Mouse (Mus musculus): ENCODE results near the gene Hoxc12. TPM values are rescaled to one million over a fixed set of nuclear protein-coding genes. Genes with fewer than 3 reads are reported as not detected.

Gene Hoxc12
- total and polyA plus RNA-seq, 3 experiments: not detected

DNA sequence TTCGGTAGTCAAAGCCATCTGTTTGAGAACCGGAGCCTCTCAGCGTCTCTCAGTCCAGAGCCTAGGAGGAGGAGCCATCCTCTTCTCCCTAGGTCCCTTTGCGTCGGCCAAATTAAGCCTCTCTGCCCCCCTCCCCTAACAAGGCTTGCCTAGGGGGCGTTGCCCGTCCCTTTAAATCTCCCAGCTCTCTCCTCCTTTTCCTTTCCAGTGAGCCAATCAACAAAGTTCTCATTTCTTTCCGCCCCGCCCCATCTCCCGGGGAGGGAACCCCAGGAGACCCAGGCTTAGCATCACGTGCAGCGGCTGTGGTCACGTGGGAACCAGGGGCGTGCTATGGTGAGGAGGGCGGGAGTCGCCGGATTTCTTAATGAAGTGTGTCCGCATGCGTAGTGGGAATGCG, 15.9 kb upstream of the Hoxc12 start:
- TF ChIP-seq HCFC1 (IDR thresholded peaks at IDR 0.05; ENCODE audit: low read depth, low read length): no peak
- Histone ChIP-seq H3K4me1 (ENCODE audit: control insufficient read depth in 1 of 2, insufficient read depth in 2 of 2, low read length in 2 of 2) (no peaks in the 10 kb centered on the region), H3K27ac (ENCODE audit: control insufficient read depth, low read depth, low read length) (no peak overlapping the region), H3K79me2 (ENCODE audit: control insufficient read depth, insufficient read depth, low read length, poor library complexity) (no peaks in the 10 kb centered on the region), H3K36me3 (ENCODE audit: control insufficient read depth in 1 of 2, insufficient read depth in 2 of 2, low read length in 2 of 2) (no peaks in the 10 kb centered on the region), H3K9me3 (replicated peaks; ENCODE audit: insufficient read depth, low read length) (no peaks in the 10 kb centered on the region), H3K27me3 (ENCODE audit: control insufficient read depth in 1 of 2, insufficient read depth in 2 of 2, low read length in 2 of 2) (peaks cover 13 to 26% of the 10 kb centered on the region in 2 experiments), H3K9ac (ENCODE audit: control insufficient read depth, low read depth, low read length, poor library complexity, severe bottlenecking) (no peak overlapping the region), H3K4me3 (ENCODE audit: control insufficient read depth in 1 of 2, insufficient read depth in 1 of 2, low read depth in 2 of 2, low read length in 2 of 2) (no peak overlapping the region)
- DNase-seq (ENCODE audit: low read depth, low spot score): no peak

DNA sequence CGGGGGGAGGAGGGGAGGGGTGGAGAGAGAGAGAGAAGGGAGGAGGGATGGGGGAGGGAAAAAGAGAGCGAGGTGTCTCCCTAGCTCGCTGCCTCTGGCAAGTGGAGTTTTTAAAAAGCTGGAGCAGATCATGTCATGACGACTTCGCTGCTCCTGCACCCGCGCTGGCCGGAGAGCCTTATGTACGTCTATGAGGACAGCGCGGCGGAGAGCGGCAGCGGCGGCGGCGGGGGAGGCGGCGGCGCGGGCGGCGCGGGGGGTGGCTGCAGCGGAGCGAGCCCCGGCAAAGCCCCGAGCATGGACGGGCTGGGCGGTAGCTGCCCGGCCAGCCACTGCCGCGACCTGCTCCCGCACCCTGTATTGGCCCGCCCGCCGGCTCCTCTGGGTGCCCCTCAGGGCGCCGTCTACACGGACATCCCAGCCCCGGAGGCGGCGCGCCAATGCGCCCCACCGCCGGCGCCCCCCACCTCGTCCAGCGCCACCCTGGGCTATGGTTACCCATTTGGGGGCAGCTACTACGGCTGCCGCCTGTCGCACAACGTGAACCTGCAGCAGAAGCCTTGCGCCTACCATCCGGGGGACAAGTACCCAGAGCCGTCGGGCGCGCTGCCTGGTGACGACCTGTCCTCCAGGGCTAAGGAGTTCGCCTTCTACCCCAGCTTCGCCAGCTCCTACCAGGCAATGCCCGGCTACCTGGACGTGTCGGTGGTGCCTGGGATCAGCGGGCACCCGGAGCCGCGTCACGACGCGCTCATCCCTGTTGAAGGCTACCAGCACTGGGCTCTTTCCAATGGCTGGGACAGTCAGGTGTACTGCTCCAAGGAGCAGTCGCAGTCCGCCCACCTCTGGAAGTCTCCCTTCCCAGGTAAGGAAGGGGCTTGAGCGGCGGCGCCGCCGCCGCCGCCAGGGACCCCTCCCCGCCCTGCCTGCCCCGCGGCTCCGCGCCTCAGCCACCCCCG, 15.2 kb upstream of the Hoxc12 start, which contains the start of gene Hoxc13:
TSS of gene Hoxc13 (plus strand) at position 51 of the 959 bp plus-strand sequence.
- H3K9me3 ChIP-seq (replicated peaks; ENCODE audit: insufficient read depth, low read length): no peaks in the 10 kb centered on the region
- H3K36me3 ChIP-seq (ENCODE audit: control insufficient read depth in 1 of 2, insufficient read depth in 2 of 2, low read length in 2 of 2): no peaks in the 10 kb centered on the region
- no peaks in the 10 kb centered on the region for H3K79me2 ChIP-seq (ENCODE audit: control insufficient read depth, insufficient read depth, low read length, poor library complexity)
- no peak within 1 kb of the TSS for H3K27ac ChIP-seq (ENCODE audit: control insufficient read depth, low read depth, low read length)
- no peak within 1 kb of the TSS for H3K4me3 ChIP-seq (ENCODE audit: control insufficient read depth in 1 of 2, insufficient read depth in 1 of 2, low read depth in 2 of 2, low read length in 2 of 2)
- no peak within 1 kb of the TSS for H3K9ac ChIP-seq (ENCODE audit: control insufficient read depth, low read depth, low read length, poor library complexity, severe bottlenecking)
- peaks cover 13 to 29% of the 10 kb centered on the region in 2 experiments for H3K27me3 ChIP-seq (ENCODE audit: control insufficient read depth in 1 of 2, insufficient read depth in 2 of 2, low read length in 2 of 2)
- H3K4me1 ChIP-seq (ENCODE audit: control insufficient read depth in 1 of 2, insufficient read depth in 2 of 2, low read length in 2 of 2): no peaks in the 10 kb centered on the region
- TF ChIP-seq CHD1 (IDR thresholded peaks at IDR 0.05; ENCODE audit: low read depth, low read length): no peak
- no peak for TF ChIP-seq BHLHE40 (IDR thresholded peaks at IDR 0.05; ENCODE audit: borderline replicate concordance, low read depth, low read length)
- no peak for TF ChIP-seq MYC (IDR thresholded peaks at IDR 0.05; ENCODE audit: low read depth, low read length)
- TF ChIP-seq E2F4 (IDR thresholded peaks at IDR 0.05; ENCODE audit: borderline replicate concordance, low read depth, low read length): no peak
- no peak for TF ChIP-seq ETS1 (IDR thresholded peaks at IDR 0.05; ENCODE audit: low read depth, low read length)
- no peak for TF ChIP-seq TAL1 (IDR thresholded peaks at IDR 0.05; ENCODE audit: low read length)
- no peak for TF ChIP-seq ZNF384 (IDR thresholded peaks at IDR 0.05; ENCODE audit: low read depth, low read length)
- TF ChIP-seq ZMIZ1 (IDR thresholded peaks at IDR 0.05; ENCODE audit: low read depth, low read length): no peak
- no peak for TF ChIP-seq NELFE (IDR thresholded peaks at IDR 0.05; ENCODE audit: low read depth, low read length)
- TF ChIP-seq SMC3 (IDR thresholded peaks at IDR 0.05; ENCODE audit: low read depth, low read length): no peak
- TF ChIP-seq GATA1 (IDR thresholded peaks at IDR 0.05; ENCODE audit: low read depth, low read length): no peak
- TF ChIP-seq NRF1 (IDR thresholded peaks at IDR 0.05; ENCODE audit: insufficient read depth, low read depth, low read length, poor library complexity, severe bottlenecking): no peak
- no peak for DNase-seq (ENCODE audit: low read depth, low spot score)

DNA sequence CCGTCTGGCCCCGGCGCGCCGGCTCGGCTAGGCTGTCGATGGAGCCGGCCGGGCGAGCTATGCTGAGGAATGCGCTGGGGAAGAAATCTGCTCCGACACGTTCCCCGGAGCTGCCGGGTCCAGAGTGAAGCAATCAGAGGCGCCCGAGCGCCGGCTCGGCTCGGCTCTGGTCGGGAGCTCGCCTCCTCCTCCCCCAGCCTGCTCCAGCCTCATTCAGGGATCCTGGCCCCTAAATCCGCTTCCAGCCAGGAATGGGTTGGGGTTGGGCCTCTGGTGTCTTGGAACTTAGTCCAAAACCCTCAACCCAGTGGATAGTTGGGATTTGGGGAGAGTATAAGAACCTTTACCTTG, 14.6 kb upstream of the Hoxc12 start:
- peaks cover 11 to 25% of the 10 kb centered on the region in 2 experiments for H3K27me3 ChIP-seq (ENCODE audit: control insufficient read depth in 1 of 2, insufficient read depth in 2 of 2, low read length in 2 of 2)
- H3K4me1 ChIP-seq (ENCODE audit: control insufficient read depth in 1 of 2, insufficient read depth in 2 of 2, low read length in 2 of 2): no peaks in the 10 kb centered on the region
- no peak for TF ChIP-seq TCF12 (IDR thresholded peaks at IDR 0.05; ENCODE audit: low read depth, low read length)
- no peak for TF ChIP-seq POLR2AphosphoS5 (IDR thresholded peaks at IDR 0.05; ENCODE audit: borderline replicate concordance, low read depth, low read length)
- no peak for TF ChIP-seq ZKSCAN1 (IDR thresholded peaks at IDR 0.05; ENCODE audit: low read depth, low read length)
- TF ChIP-seq JUND (IDR thresholded peaks at IDR 0.05; ENCODE audit: low read depth, low read length): no peak
- TF ChIP-seq ZNF384 (IDR thresholded peaks at IDR 0.05; ENCODE audit: low read depth, low read length): no peak
- no peak overlapping the region for H3K4me3 ChIP-seq (ENCODE audit: control insufficient read depth in 1 of 2, insufficient read depth in 1 of 2, low read depth in 2 of 2, low read length in 2 of 2)
- DNase-seq (ENCODE audit: low read depth, low spot score): no peak
- H3K9me3 ChIP-seq (replicated peaks; ENCODE audit: insufficient read depth, low read length): no peaks in the 10 kb centered on the region
- H3K36me3 ChIP-seq (ENCODE audit: control insufficient read depth in 1 of 2, insufficient read depth in 2 of 2, low read length in 2 of 2): no peaks in the 10 kb centered on the region
- no peak overlapping the region for H3K27ac ChIP-seq (ENCODE audit: control insufficient read depth, low read depth, low read length)
- H3K79me2 ChIP-seq (ENCODE audit: control insufficient read depth, insufficient read depth, low read length, poor library complexity): no peaks in the 10 kb centered on the region
- no peak overlapping the region for H3K9ac ChIP-seq (ENCODE audit: control insufficient read depth, low read depth, low read length, poor library complexity, severe bottlenecking)

Data from MEL (cell line).